In genomic region chr1:75545965-75546956, GRCm38 (mm10) we compare ENCODE assay signal across 8 mouse cellular contexts. TPM values are rescaled to one million over a fixed set of nuclear protein-coding genes. Genes with fewer than 3 reads are reported as not detected.
DNase-seq lines count a peak whose midpoint lies in the region; ATAC-seq and TF ChIP-seq lines count a peak whose summit lies in the region.

Gene Slc4a3 (plus strand): TSS chr1:75546266.

- 1% methylated on average over 53 of the region's 64 CpGs for WGBS in forebrain, embryonic 14.5 days
- WGBS in liver, postnatal 0 days (ENCODE audit: insufficient replicate concordance) = 3% methylated on average over 41 of the region's 64 CpGs

- no peaks in the 10 kb centered on the region for H3K9me3 ChIP-seq in forebrain, embryonic 14.5 days (replicated peaks; ENCODE audit: control insufficient read depth, low read length)
- H3K9me3 ChIP-seq in liver, postnatal 0 days (ENCODE audit: low read length) = no peaks in the 10 kb centered on the region

- intact Hi-C loops in heart, postnatal 10 days (cut with DNase I) = loop anchor here (5.0 kb wide), 1 partner anchor 39 kb away; the partner anchor contains the start of genes Inha and Obsl1

- peak; percentile 82 for DNase-seq in ES-CJ7 (ENCODE audit: low read depth, low spot score)
- DNase-seq in cerebellum, adult 11 months = peak; percentile 75
- peak; percentile 74 for DNase-seq in forebrain, embryonic 14.5 days (ENCODE audit: low spot score)
- peak; percentile 74 to 79 for DNase-seq in heart, postnatal 10 days
- DNase-seq in kidney, postnatal 4 days = peak; percentile 75 to 83
- peak; percentile 53 for DNase-seq in liver, postnatal 0 days
- DNase-seq in ovary, postnatal 10 days (ENCODE audit: low spot score) = peak; percentile 49

- no peak for TF ChIP-seq CTCF in liver, postnatal 0 days (IDR thresholded peaks at IDR 0.05; ENCODE audit: low read depth)

- H3K4me2 ChIP-seq in forebrain, embryonic 14.5 days (ENCODE audit: low read length) = peak within 1 kb of the TSS; percentile 67
- H3K4me2 ChIP-seq in liver, postnatal 0 days (ENCODE audit: low read depth, low read length) = peak within 1 kb of the TSS; percentile 81

- TF ChIP-seq EP300 in liver, postnatal 0 days (IDR thresholded peaks at IDR 0.05; ENCODE audit: low read depth) = no peak

- H3K36me3 ChIP-seq in forebrain, embryonic 14.5 days (ENCODE audit: control insufficient read depth, insufficient read depth, low read length) = peaks cover 16% of the 10 kb centered on the region; the same call in 1 of the 2 replicates
- no peaks in the 10 kb centered on the region for H3K36me3 ChIP-seq in liver, postnatal 0 days (replicated peaks; ENCODE audit: insufficient read depth, low read length)

- peak within 1 kb of the TSS; percentile 85 for H3K9ac ChIP-seq in forebrain, embryonic 14.5 days (ENCODE audit: low read length)
- peak within 1 kb of the TSS; percentile 18; the same call in 1 of the 2 replicates for H3K9ac ChIP-seq in liver, postnatal 0 days (replicated peaks)

- H3K27ac ChIP-seq in forebrain, embryonic 14.5 days (ENCODE audit: low read depth, low read length) = peak within 1 kb of the TSS; percentile 52; the same call in 1 of the 2 replicates
- H3K27ac ChIP-seq in liver, postnatal 0 days (ENCODE audit: low read depth) = no peak within 1 kb of the TSS

- peak; percentile 90 for ATAC-seq in forebrain, embryonic 14.5 days
- peak; percentile 76 for ATAC-seq in liver, postnatal 0 days
- ATAC-seq in activated CD4-positive, CD25-positive, alpha-beta regulatory T cell, adult 4 months = no peak

- no peaks in the 10 kb centered on the region for H3K27me3 ChIP-seq in forebrain, embryonic 14.5 days (replicated peaks; ENCODE audit: control insufficient read depth, insufficient read depth, low read length)
- peaks cover 42% of the 10 kb centered on the region for H3K27me3 ChIP-seq in liver, postnatal 0 days (ENCODE audit: insufficient read depth, low read length)

- peaks cover 10% of the 10 kb centered on the region for H3K4me1 ChIP-seq in forebrain, embryonic 14.5 days (ENCODE audit: control insufficient read depth, insufficient read depth, low read length)
- peaks cover 3% of the 10 kb centered on the region for H3K4me1 ChIP-seq in liver, postnatal 0 days (ENCODE audit: insufficient read depth)

- H3K4me3 ChIP-seq in forebrain, embryonic 14.5 days (ENCODE audit: low read depth, low read length) = peak within 1 kb of the TSS; percentile 58
- peak within 1 kb of the TSS; percentile 49 for H3K4me3 ChIP-seq in liver, postnatal 0 days (ENCODE audit: low read depth, low read length)

RNA-seq across cellular contexts. Expression of gene Slc4a3, which starts in this region (rescaled TPM):
- 12.6 and 18.7 TPM in 2 replicates for polyA plus RNA-seq in forebrain, embryonic 14.5 days (2014; fragmentation: Nextera tagmentation; extraction: Ambion mirVana)
- total RNA-seq in heart, postnatal 10 days (2021) = 100 to 1,000 TPM; 128 to 149 TPM
- polyA plus RNA-seq in liver, postnatal 0 days (2015; fragmentation: Nextera tagmentation; extraction: Ambion mirVana) = 0.40 and 0.42 TPM in 2 replicates
- under 1 TPM in 1 of 2 experiments, not detected in 1; 0.07 TPM for polyA plus RNA-seq in activated CD4-positive, CD25-positive, alpha-beta regulatory T cell, adult 4 months (2017; shearing (Covaris generic))

Comparison
In these comparisons a context has a peak if more than half of its experiments do, and no peak if none do; other contexts are left out.
1. Peak in DNase-seq, ATAC-seq, H3K4me3 ChIP-seq, H3K9ac ChIP-seq and H3K4me2 ChIP-seq in liver, postnatal 0 days; RNA of the gene not detected or under 1 TPM.